Mouse (Mus musculus) thymus, adult 2 months (tissue): Measurements from ENCODE around the gene Scpep1.

Source experiments
- CTCF ChIP-seq: fragments of 200-500 bp; IDR thresholded peaks from 2 replicates; pipeline ENCODE4 v1.5.1; 2012; ENCODE audit warnings: mild to moderate bottlenecking, control low read depth, low read length, moderate library complexity, borderline replicate concordance; ENCODE audit not compliant: control insufficient read depth, poor library complexity, insufficient read depth; ENCODE audit errors: extremely low read depth
- POLR2A ChIP-seq: fragments of 200-500 bp; IDR thresholded peaks from 2 replicates; pipeline ENCODE4 v1.6.1; 2012; ENCODE audit warnings: mild to moderate bottlenecking, low read length, control low read depth, moderate library complexity; ENCODE audit not compliant: control insufficient read depth, poor library complexity, insufficient read depth; ENCODE audit errors: extremely low read depth

DNA sequence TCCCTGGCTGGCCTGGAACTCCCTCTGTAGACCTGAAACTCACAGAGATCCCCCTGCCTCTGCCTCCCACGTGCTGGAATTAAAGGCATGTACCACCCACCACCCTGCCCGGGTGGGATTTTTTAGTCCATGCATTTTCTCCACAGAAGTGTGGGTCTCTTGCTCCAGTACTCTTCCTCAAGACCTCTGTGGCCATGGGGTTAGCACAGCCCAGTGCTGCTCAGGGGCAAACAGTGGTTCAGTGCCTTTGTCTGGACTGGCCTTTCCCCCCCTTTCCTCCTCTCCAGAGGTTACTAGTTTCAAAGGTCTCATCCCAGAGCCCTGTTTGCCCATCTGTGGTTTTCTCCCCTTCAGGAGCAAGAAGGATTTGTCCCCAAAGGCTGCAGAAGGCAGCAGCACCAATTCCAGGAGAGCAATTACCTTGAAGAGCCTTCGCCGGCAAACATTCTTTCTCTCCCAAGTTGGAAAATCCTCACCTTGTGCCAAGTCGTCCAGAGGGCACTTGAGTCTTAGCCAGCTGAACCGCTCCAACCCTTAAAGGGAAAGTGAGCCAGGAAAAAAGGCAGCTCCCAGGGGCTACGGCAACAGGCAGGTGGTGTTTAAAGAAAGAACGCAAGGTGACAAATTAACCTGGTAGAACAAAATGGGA lies 45.8 kb downstream of the Scpep1 start:
- TF ChIP-seq CTCF (no peak), POLR2A (no peak)
